Mouse (Mus musculus) kidney, embryonic 16.5 days (tissue): ENCODE results near the gene Cfap77. TPM values are rescaled to one million over a fixed set of nuclear protein-coding genes. Genes with fewer than 3 reads are reported as not detected.

Source experiments
- ATAC-seq: fragments of 200-750 bp; cut with Nextera tagmentation; 2 replicates; pipeline ENCODE4 v1.8.0; 2017; ENCODE audit warnings: moderate TSS enrichment; ENCODE audit not compliant: low FRiP score, low TSS enrichment
- H3K27ac ChIP-seq: fragments of 300-500 bp; sonication (generic); 2 replicates; pipeline ENCODE4 v1.5.1; 2014; ENCODE audit warnings: low read length
- H3K27me3 ChIP-seq: fragments of 300-500 bp; sonication (generic); 2 replicates; pipeline ENCODE4 v1.6.1; 2014; ENCODE audit warnings: low read length, control low read depth, mixed read lengths; ENCODE audit not compliant: insufficient read depth
- H3K36me3 ChIP-seq: fragments of 300-500 bp; sonication (generic); 2 replicates; pipeline ENCODE4 v1.6.1; 2014; ENCODE audit warnings: low read length, control low read depth, mixed read lengths; ENCODE audit not compliant: insufficient read depth
- H3K4me1 ChIP-seq: fragments of 300-500 bp; sonication (generic); 2 replicates; pipeline ENCODE4 v1.6.1; 2014; ENCODE audit warnings: low read length, control low read depth, mixed read lengths; ENCODE audit not compliant: insufficient read depth
- H3K4me2 ChIP-seq: fragments of 300-500 bp; sonication (generic); replicated peaks from 2 replicates; pipeline ENCODE4 v1.6.1; 2014; ENCODE audit warnings: low read depth, low read length
- H3K4me3 ChIP-seq: fragments of 300-500 bp; sonication (generic); 2 replicates; pipeline ENCODE4 v1.5.1; 2014; ENCODE audit warnings: mild to moderate bottlenecking, low read length
- H3K9ac ChIP-seq: fragments of 300-500 bp; sonication (generic); replicated peaks from 2 replicates; pipeline ENCODE4 v1.6.1; 2014; ENCODE audit warnings: low read length
- H3K9me3 ChIP-seq: fragments of 300-500 bp; sonication (generic); 2 replicates; pipeline ENCODE4 v1.6.1; 2016; ENCODE audit warnings: low read length, control low read depth
- WGBS: fragments of 180-500 bp; shearing (Covaris S2); extraction: QIAGEN DNeasy Blood & Tissue Kit; methylation state at CpG from one replicate; pipeline ENCODE4 v1.1.7; 2014; 5-methylcytosine and 5-hydroxymethylcytosine counted together
- polyA plus RNA-seq: library from polyadenylated mRNA; unstranded; fragments of >200 nt; fragmentation: Nextera tagmentation; extraction: Ambion mirVana; gene quantifications from 2 replicates; pipeline ENCODE4 v1.2.1, GENCODE M21; 2015

Cfap77 gene
- polyA plus RNA-seq, 1 experiment from 2014 or later: 0.35 TPM

DNA sequence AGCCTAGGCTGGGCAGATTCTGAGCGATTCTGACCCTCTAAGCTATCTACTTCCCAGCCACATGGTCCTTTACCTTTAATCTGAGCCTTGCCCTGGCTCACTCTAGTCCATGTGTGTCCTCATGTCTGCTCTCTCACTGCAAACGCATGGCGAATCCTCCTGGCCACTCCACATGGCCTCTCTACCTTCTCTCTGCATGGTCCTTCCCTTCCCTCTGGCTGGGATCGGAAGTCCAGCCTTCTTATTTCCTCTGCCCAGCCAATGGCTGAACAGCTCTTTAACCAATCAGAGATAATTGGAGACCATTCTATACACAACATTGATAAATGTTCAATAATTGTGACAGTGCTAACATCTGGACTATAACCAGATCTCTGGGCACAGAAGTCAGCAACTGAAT is 98.0 kb downstream of the Cfap77 start:
- Histone ChIP-seq H3K27me3 (peaks cover 68% of the 10 kb centered on the region), H3K4me1 (no peaks in the 10 kb centered on the region; the same call in 1 of the 2 replicates), H3K4me3 (no peak overlapping the region), H3K27ac (no peak overlapping the region), H3K9ac (no peak overlapping the region), H3K4me2 (no peak overlapping the region), H3K36me3 (no peaks in the 10 kb centered on the region), H3K9me3 (no peaks in the 10 kb centered on the region)
- no peak for ATAC-seq
- 79% methylated on average over 4 of the region's 4 CpGs for WGBS

DNA sequence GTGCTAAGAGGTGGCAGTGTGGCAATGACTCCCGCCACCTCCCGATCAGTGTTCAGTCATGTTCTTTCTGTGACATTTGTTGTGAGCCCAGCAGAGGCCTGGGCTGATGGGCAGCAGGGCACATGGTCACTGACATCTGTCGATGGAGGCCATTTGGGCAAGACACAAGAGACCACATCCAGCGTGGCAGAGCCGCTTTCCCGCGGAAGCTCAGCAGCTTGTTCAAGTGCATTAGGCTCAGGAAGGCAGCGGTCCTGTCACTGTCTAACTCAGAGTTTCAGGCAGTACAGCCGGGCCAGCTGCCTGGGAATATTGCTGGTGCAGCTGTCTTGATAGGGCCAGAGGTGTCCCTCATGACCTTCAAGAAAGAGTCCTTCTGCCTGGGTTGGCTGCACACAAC is 100.3 kb downstream of the Cfap77 start:
- H3K4me2 ChIP-seq: no peak overlapping the region
- H3K27ac ChIP-seq: no peak overlapping the region
- no peak for ATAC-seq
- no peaks in the 10 kb centered on the region for H3K4me1 ChIP-seq
- no peak overlapping the region for H3K9ac ChIP-seq
- WGBS: 75% methylated on average over 9 of the region's 9 CpGs
- no peaks in the 10 kb centered on the region for H3K36me3 ChIP-seq
- H3K9me3 ChIP-seq: no peaks in the 10 kb centered on the region
- peaks cover 65% of the 10 kb centered on the region for H3K27me3 ChIP-seq
- H3K4me3 ChIP-seq: no peak overlapping the region

DNA sequence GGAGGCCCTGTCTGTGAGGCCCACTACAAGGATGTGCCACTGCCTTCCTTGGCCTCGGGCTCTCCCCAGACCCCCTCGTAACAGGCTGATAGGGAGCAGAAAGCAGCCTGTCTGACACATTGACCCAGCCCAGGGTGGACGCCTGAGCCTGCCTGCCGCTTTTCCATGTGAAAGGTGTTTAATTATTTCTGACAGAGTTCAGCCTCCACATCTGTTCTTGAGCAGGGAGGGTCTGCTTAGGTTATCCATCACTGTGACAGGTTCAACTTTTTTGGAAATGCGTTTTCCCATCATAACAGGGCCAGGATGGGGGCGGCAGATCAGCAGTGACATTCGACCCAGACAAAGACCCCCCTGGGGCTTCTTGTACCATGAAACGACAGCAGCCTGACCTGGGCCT is 101.9 kb downstream of the Cfap77 start:
- Histone ChIP-seq H3K27me3 (peaks cover 61% of the 10 kb centered on the region), H3K36me3 (no peaks in the 10 kb centered on the region), H3K27ac (no peak overlapping the region), H3K9me3 (no peaks in the 10 kb centered on the region), H3K9ac (no peak overlapping the region), H3K4me2 (no peak overlapping the region), H3K4me3 (no peak overlapping the region), H3K4me1 (no peaks in the 10 kb centered on the region)
- 21% methylated on average over 8 of the region's 8 CpGs for WGBS
- ATAC-seq: no peak

DNA sequence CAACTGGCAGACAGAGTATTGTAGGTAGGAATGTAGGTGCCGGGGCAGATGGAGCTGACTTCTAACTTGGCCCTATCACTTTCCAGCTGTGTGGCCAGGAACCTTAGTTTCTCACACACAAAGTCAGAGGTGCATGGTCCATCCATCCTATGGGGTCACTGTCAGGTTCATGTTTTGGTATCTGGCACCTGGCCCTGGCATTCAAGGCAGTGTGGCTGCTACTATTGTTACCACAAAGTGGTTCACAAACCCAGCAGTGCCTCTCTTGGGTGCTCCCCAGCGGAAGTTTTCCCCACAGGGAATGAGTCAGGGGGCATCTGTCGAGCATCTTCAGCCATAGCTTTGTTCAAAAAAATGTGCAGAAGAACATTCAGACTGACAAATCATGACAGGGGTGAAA is 108.6 kb downstream of the Cfap77 start:
- H3K4me2 ChIP-seq: no peak overlapping the region
- H3K27ac ChIP-seq: no peak overlapping the region
- ATAC-seq: no peak
- H3K9ac ChIP-seq: no peak overlapping the region
- H3K9me3 ChIP-seq: no peaks in the 10 kb centered on the region
- 78% methylated on average over 3 of the region's 3 CpGs for WGBS
- peaks cover 74% of the 10 kb centered on the region for H3K27me3 ChIP-seq
- H3K4me1 ChIP-seq: peaks cover 11% of the 10 kb centered on the region; the same call in 1 of the 2 replicates
- no peak overlapping the region for H3K4me3 ChIP-seq
- H3K36me3 ChIP-seq: no peaks in the 10 kb centered on the region

GRCm38 (mm10) chr2:28945388-28945787 is 109.5 kb downstream of the Cfap77 start:
- H3K9me3 ChIP-seq: no peaks in the 10 kb centered on the region
- H3K4me2 ChIP-seq: no peak overlapping the region
- H3K27me3 ChIP-seq: peaks cover 82% of the 10 kb centered on the region
- no peaks in the 10 kb centered on the region for H3K36me3 ChIP-seq
- H3K4me1 ChIP-seq: peaks cover 11% of the 10 kb centered on the region; the same call in 1 of the 2 replicates
- H3K9ac ChIP-seq: no peak overlapping the region
- no peak overlapping the region for H3K27ac ChIP-seq
- no peak for ATAC-seq
- H3K4me3 ChIP-seq: no peak overlapping the region
- WGBS: 38% methylated on average over 6 of the region's 6 CpGs

GRCm38 (mm10) chr2:28943666-28944516 is 111.0 kb downstream of the Cfap77 start:
- H3K27me3 ChIP-seq: peaks cover 89% of the 10 kb centered on the region
- no peak overlapping the region for H3K27ac ChIP-seq
- H3K9me3 ChIP-seq: no peaks in the 10 kb centered on the region
- H3K4me2 ChIP-seq: peak overlapping the region; percentile 26; the same call in 1 of the 2 replicates
- no peak for ATAC-seq
- WGBS: 11% methylated on average over 30 of the region's 30 CpGs
- no peak overlapping the region for H3K9ac ChIP-seq
- H3K4me1 ChIP-seq: peaks cover 11% of the 10 kb centered on the region; the same call in 1 of the 2 replicates
- H3K4me3 ChIP-seq: 0 out of 2 replicates have a peak overlapping the region, but pooled peaks have one; percentile 4
- H3K36me3 ChIP-seq: no peaks in the 10 kb centered on the region

DNA sequence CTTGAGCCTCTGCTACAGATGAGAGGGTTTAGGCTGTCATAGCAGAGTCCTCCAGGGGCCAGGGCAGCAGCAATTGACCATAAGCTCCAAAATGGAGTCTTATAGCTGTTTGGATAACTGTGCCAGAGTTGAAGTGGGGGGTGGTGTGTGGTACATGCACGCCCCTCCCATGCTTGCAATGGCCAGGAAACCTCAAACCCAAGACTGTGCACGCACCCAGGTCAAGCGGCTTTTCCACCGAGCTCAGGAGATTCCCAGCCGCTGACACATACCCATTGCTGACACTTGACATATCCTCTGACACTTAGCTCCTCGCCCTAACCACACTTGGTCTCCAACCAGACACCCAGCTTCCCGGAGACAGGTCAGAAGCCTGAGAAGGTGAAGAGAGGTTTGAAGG is 115.9 kb downstream of the Cfap77 start:
- Histone ChIP-seq H3K4me2 (no peak overlapping the region), H3K4me1 (peaks cover 6% of the 10 kb centered on the region; the same call in 1 of the 2 replicates), H3K9ac (no peak overlapping the region), H3K36me3 (no peaks in the 10 kb centered on the region), H3K27me3 (peaks cover 72% of the 10 kb centered on the region), H3K27ac (no peak overlapping the region), H3K4me3 (no peak overlapping the region), H3K9me3 (no peaks in the 10 kb centered on the region)
- no peak for ATAC-seq
- WGBS: 64% methylated on average over 7 of the region's 7 CpGs

DNA sequence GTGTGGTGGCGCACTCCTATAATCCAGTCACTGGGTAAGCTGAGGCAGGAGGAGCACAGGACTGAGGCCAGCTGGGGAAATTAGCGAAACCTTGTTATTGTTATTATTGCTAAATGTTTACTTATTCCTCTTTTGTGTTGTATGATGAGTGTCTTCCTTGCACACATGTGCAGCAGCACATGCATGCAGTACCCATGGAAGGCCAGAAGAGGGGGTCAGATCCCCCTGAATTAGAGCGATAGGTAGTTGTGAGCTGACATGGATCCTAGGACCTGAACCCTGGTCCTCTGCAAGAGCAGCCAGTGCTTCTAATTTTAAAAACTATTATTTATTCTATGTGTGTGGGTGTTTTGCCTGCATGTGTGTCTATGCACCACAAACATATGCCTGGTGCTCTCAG is 124.3 kb downstream of the Cfap77 start:
- whole genome bisulfite sequencing: 93% methylated on average over 3 of the region's 3 CpGs
- no peak overlapping the region for H3K4me2 ChIP-seq
- H3K4me1 ChIP-seq: no peaks in the 10 kb centered on the region
- H3K27ac ChIP-seq: no peak overlapping the region
- H3K9me3 ChIP-seq: no peaks in the 10 kb centered on the region
- peaks cover 52% of the 10 kb centered on the region for H3K27me3 ChIP-seq
- no peak overlapping the region for H3K9ac ChIP-seq
- H3K36me3 ChIP-seq: no peaks in the 10 kb centered on the region
- ATAC-seq: no peak
- no peak overlapping the region for H3K4me3 ChIP-seq

- Histone ChIP-seq H3K27me3 (peaks cover 83% of the 10 kb centered on the region), H3K4me1 (no peaks in the 10 kb centered on the region), H3K36me3 (no peaks in the 10 kb centered on the region), H3K27ac (no peak overlapping the region), H3K9me3 (no peaks in the 10 kb centered on the region), H3K4me3 (no peak overlapping the region), H3K4me2 (no peak overlapping the region), H3K9ac (no peak overlapping the region)
- ATAC-seq: peak; percentile 46; the same call in 1 of the 2 replicates
- WGBS: 0% methylated on average over 4 of the region's 4 CpGs
Measured at GRCm38 (mm10) chr2:28923912-28924311, 131.0 kb downstream of the Cfap77 start.

GRCm38 (mm10) chr2:28919001-28919400 is 135.9 kb downstream of the Cfap77 start:
- H3K9ac ChIP-seq: no peak overlapping the region
- H3K9me3 ChIP-seq: no peaks in the 10 kb centered on the region
- H3K4me3 ChIP-seq: no peak overlapping the region
- no peaks in the 10 kb centered on the region for H3K4me1 ChIP-seq
- peaks cover 94% of the 10 kb centered on the region for H3K27me3 ChIP-seq
- WGBS: 4% methylated on average over 4 of the region's 4 CpGs
- ATAC-seq: no peak
- H3K4me2 ChIP-seq: no peak overlapping the region
- no peaks in the 10 kb centered on the region for H3K36me3 ChIP-seq
- no peak overlapping the region for H3K27ac ChIP-seq
